ENCODE assay signal across 28 mouse cellular contexts in the genomic region with DNA sequence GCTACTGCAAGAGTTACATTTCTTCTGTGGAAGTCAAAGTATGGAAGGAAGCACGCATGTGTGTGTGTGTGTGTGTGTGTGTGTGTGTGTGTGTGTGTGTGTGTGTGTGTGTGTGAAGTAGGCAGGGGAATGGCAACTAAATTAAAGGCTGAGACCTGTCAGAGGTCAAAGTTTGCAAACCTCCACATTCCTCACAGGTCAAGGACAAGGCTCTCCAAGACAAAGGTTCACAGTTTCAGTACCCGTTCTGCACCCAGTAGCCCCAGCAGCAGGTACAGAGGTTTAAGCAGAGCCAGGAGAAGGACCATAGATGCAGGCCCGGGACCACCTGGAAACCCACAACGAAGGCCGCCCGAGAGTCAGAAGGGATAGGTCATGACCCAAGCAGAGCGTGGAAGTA. TPM values are rescaled to one million over a fixed set of nuclear protein-coding genes. Genes with fewer than 3 reads are reported as not detected.
"Had no signal": no experiment of that assay in that cellular context is flagged by ENCODE, and none has a peak within 500 bp of the region (broad histone marks: within the 10 kb centered on the region; RNA-seq: fewer than 3 reads in every experiment).

No protein-coding gene starts in this region.

- H3K4me1 ChIP-seq: midbrain, embryonic 10.5 days; midbrain, embryonic 12.5 days; neural tube, embryonic 13.5 days; neural tube, embryonic 15.5 days had no signal

- H3K27ac ChIP-seq: midbrain, embryonic 10.5 days; midbrain, embryonic 12.5 days; neural tube, embryonic 13.5 days; neural tube, embryonic 15.5 days had no signal

- H3K27me3 ChIP-seq: midbrain, embryonic 12.5 days; neural tube, embryonic 13.5 days; neural tube, embryonic 15.5 days had no signal

- DNase-seq: lung, adult 18-20 months; lung, embryonic 14.5 days; lung, postnatal 10 days; lung, postnatal 4 days; midbrain, embryonic 14.5 days; retina, postnatal 1 day; right cerebral cortex, adult 18-20 months; right cerebral cortex, postnatal 25 days; right cerebral cortex, postnatal 4 days; spleen, adult 18-20 months; thymus, adult 2 months; thymus, postnatal 25 days; thymus, postnatal 4 days had no signal

- H3K36me3 ChIP-seq: midbrain, embryonic 10.5 days; midbrain, embryonic 12.5 days; neural tube, embryonic 13.5 days; neural tube, embryonic 15.5 days had no signal

- H3K9me3 ChIP-seq: midbrain, embryonic 10.5 days; midbrain, embryonic 12.5 days; neural tube, embryonic 13.5 days; neural tube, embryonic 15.5 days had no signal

- H3K4me3 ChIP-seq: midbrain, embryonic 10.5 days; midbrain, embryonic 12.5 days; myocyte; neural tube, embryonic 13.5 days; neural tube, embryonic 15.5 days had no signal

RNA-seq across cellular contexts. Expression of a gene that starts 0.8 kb away (rescaled TPM):
- total RNA-seq: megakaryocyte, adult 5-6 weeks; megakaryocyte-erythroid progenitor cell, adult 5-6 weeks had no signal
- polyA plus RNA-seq: liver, embryonic 16.5 days; lung, embryonic 14.5 days; lung, embryonic 16.5 days; midbrain, embryonic 10.5 days; midbrain, embryonic 12.5 days; midbrain, embryonic 14.5 days; midbrain, embryonic 16.5 days; myocyte; neural tube, embryonic 11.5 days; neural tube, embryonic 13.5 days; neural tube, embryonic 15.5 days; small intestine, adult 2 months; stomach, embryonic 14.5 days; stomach, embryonic 16.5 days; urinary bladder, adult 2 months had no signal
